In the genomic region with DNA sequence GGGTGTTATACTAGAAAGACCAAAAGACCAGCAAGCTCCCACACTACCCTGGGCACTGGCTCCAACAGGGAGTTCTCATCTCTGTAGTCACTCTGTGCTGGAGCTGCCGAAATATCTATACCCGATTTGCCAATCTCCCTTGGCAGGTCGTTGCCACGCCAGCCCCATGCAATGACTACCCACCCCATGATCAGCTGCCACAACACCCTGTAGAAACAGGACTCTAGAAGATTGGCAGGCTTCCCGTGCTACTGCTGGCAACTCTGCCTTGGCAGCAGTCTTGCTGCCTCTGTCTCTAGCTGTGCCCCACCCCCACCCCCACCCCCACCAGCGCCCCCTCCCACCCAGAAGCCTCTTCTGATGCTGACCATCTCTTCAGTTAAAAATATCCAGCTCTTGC, we compare ENCODE assay signal across 19 mouse cellular contexts.
DNase-seq lines count a peak whose midpoint lies in the region; ATAC-seq and TF ChIP-seq lines count a peak whose summit lies in the region.
"Had no signal": no experiment of that assay in that cellular context is flagged by ENCODE, and none has a peak within 500 bp of the region (broad histone marks: within the 10 kb centered on the region; RNA-seq: fewer than 3 reads in every experiment).

No protein-coding gene starts in this region.

- no peak for TF ChIP-seq POLR2A in lung, adult 2 months (IDR thresholded peaks at IDR 0.05; ENCODE audit: borderline replicate concordance, extremely low read depth, low read depth, low read length)

- H3K27me3 ChIP-seq in forebrain, embryonic 16.5 days (replicated peaks; ENCODE audit: control insufficient read depth, insufficient read depth, low read length) = no peaks in the 10 kb centered on the region
- no peaks in the 10 kb centered on the region for H3K27me3 ChIP-seq in forebrain, embryonic 12.5 days
- no peaks in the 10 kb centered on the region for H3K27me3 ChIP-seq in hindbrain, embryonic 16.5 days (replicated peaks; ENCODE audit: control insufficient read depth, insufficient read depth, low read length)
- no peaks in the 10 kb centered on the region for H3K27me3 ChIP-seq in hindbrain, embryonic 13.5 days
- H3K27me3 ChIP-seq: heart, embryonic 13.5 days; liver, embryonic 12.5 days; lung, embryonic 15.5 days; stomach, embryonic 15.5 days had no signal

- TF ChIP-seq CTCF in lung, adult 2 months (IDR thresholded peaks at IDR 0.05; ENCODE audit: insufficient read depth, low read length) = no peak

- no peaks in the 10 kb centered on the region for H3K36me3 ChIP-seq in forebrain, embryonic 16.5 days (ENCODE audit: control insufficient read depth, insufficient read depth)
- no peaks in the 10 kb centered on the region for H3K36me3 ChIP-seq in forebrain, embryonic 12.5 days (replicated peaks)
- H3K36me3 ChIP-seq in hindbrain, embryonic 16.5 days (ENCODE audit: control insufficient read depth, insufficient read depth, low read length) = no peaks in the 10 kb centered on the region
- no peaks in the 10 kb centered on the region for H3K36me3 ChIP-seq in hindbrain, embryonic 13.5 days
- H3K36me3 ChIP-seq: heart, embryonic 13.5 days; liver, embryonic 12.5 days; lung, embryonic 15.5 days; stomach, embryonic 15.5 days had no signal

- peak; percentile 38; the same call in 1 of the 2 replicates for ATAC-seq in forebrain, embryonic 16.5 days
- no peak for ATAC-seq in forebrain, embryonic 12.5 days (ENCODE audit: low FRiP score)
- ATAC-seq in hindbrain, embryonic 16.5 days = peak; percentile 65
- no peak for ATAC-seq in hindbrain, embryonic 13.5 days (ENCODE audit: low FRiP score)
- ATAC-seq: inflammation-experienced regulatory T-cells, adult 6 months; liver, embryonic 12.5 days had no signal

- no peaks in the 10 kb centered on the region for H3K9me3 ChIP-seq in forebrain, embryonic 16.5 days (ENCODE audit: control insufficient read depth, low read length)
- no peaks in the 10 kb centered on the region for H3K9me3 ChIP-seq in forebrain, embryonic 12.5 days
- no peaks in the 10 kb centered on the region for H3K9me3 ChIP-seq in hindbrain, embryonic 16.5 days (ENCODE audit: control insufficient read depth, low read length)
- H3K9me3 ChIP-seq in hindbrain, embryonic 13.5 days = no peaks in the 10 kb centered on the region
- H3K9me3 ChIP-seq: heart, embryonic 13.5 days; liver, embryonic 12.5 days; lung, embryonic 15.5 days; stomach, embryonic 15.5 days had no signal

- no peak overlapping the region for H3K27ac ChIP-seq in forebrain, embryonic 16.5 days (ENCODE audit: low read length)
- no peak overlapping the region for H3K27ac ChIP-seq in forebrain, embryonic 12.5 days
- H3K27ac ChIP-seq in hindbrain, embryonic 16.5 days (ENCODE audit: low read depth, low read length) = no peak overlapping the region
- no peak overlapping the region for H3K27ac ChIP-seq in hindbrain, embryonic 13.5 days
- H3K27ac ChIP-seq: heart, embryonic 13.5 days; liver, embryonic 12.5 days; lung, embryonic 15.5 days; macrophage; stomach, embryonic 15.5 days had no signal

- WGBS in forebrain, embryonic 16.5 days = 65% methylated on average over 6 of the region's 6 CpGs
- WGBS in forebrain, embryonic 12.5 days = 82% methylated on average over 6 of the region's 6 CpGs
- WGBS in hindbrain, embryonic 16.5 days = 69% methylated on average over 6 of the region's 6 CpGs
- WGBS in hindbrain, embryonic 13.5 days = 72% methylated on average over 6 of the region's 6 CpGs
- 77% methylated on average over 6 of the region's 6 CpGs for WGBS in lung, adult 2 months

- peak; percentile 21 to 26 for DNase-seq in right cerebral cortex, postnatal 10 days (ENCODE audit: low spot score in 2 of 2)
- no peak for DNase-seq in right cerebral cortex, postnatal 36 days (ENCODE audit: low spot score in 2 of 2)
- DNase-seq in lung, adult 2 months = no peak
- DNase-seq in adrenal gland, postnatal 4 days (ENCODE audit: low spot score in 2 of 2) = no peak
- DNase-seq: adrenal gland, postnatal 14 days; B cell, adult 2 months; kidney, adult 8-10 months; kidney, postnatal 25 days had no signal

- no peak overlapping the region for H3K9ac ChIP-seq in forebrain, embryonic 16.5 days (replicated peaks; ENCODE audit: low read depth, low read length)
- H3K9ac ChIP-seq in forebrain, embryonic 12.5 days = no peak overlapping the region
- no peak overlapping the region for H3K9ac ChIP-seq in hindbrain, embryonic 16.5 days (ENCODE audit: low read depth, low read length)
- no peak overlapping the region for H3K9ac ChIP-seq in hindbrain, embryonic 13.5 days
- H3K9ac ChIP-seq: heart, embryonic 13.5 days; liver, embryonic 12.5 days; lung, embryonic 15.5 days; stomach, embryonic 15.5 days had no signal

- H3K4me1 ChIP-seq in forebrain, embryonic 16.5 days (replicated peaks; ENCODE audit: control insufficient read depth, insufficient read depth, low read length) = no peaks in the 10 kb centered on the region
- no peaks in the 10 kb centered on the region for H3K4me1 ChIP-seq in forebrain, embryonic 12.5 days
- no peaks in the 10 kb centered on the region for H3K4me1 ChIP-seq in hindbrain, embryonic 16.5 days (ENCODE audit: control insufficient read depth, insufficient read depth, low read depth, low read length)
- no peaks in the 10 kb centered on the region for H3K4me1 ChIP-seq in hindbrain, embryonic 13.5 days (replicated peaks)
- no peaks in the 10 kb centered on the region for H3K4me1 ChIP-seq in lung, adult 2 months (ENCODE audit: control insufficient read depth, insufficient read depth, low read length)
- H3K4me1 ChIP-seq: heart, embryonic 13.5 days; liver, embryonic 12.5 days; lung, embryonic 15.5 days; stomach, embryonic 15.5 days had no signal

- no peak overlapping the region for H3K4me3 ChIP-seq in forebrain, embryonic 16.5 days (replicated peaks; ENCODE audit: low read length)
- H3K4me3 ChIP-seq in forebrain, embryonic 12.5 days (replicated peaks) = no peak overlapping the region
- no peak overlapping the region for H3K4me3 ChIP-seq in hindbrain, embryonic 16.5 days (ENCODE audit: low read length)
- H3K4me3 ChIP-seq in hindbrain, embryonic 13.5 days = no peak overlapping the region
- H3K4me3 ChIP-seq in lung, adult 2 months (replicated peaks; ENCODE audit: extremely low read depth, low read depth, low read length) = no peak overlapping the region
- H3K4me3 ChIP-seq: heart, embryonic 13.5 days; liver, embryonic 12.5 days; lung, embryonic 15.5 days; stomach, embryonic 15.5 days had no signal

- H3K4me2 ChIP-seq in forebrain, embryonic 16.5 days (ENCODE audit: low read length) = no peak overlapping the region
- no peak overlapping the region for H3K4me2 ChIP-seq in forebrain, embryonic 12.5 days
- no peak overlapping the region for H3K4me2 ChIP-seq in hindbrain, embryonic 16.5 days (ENCODE audit: low read length)
- no peak overlapping the region for H3K4me2 ChIP-seq in hindbrain, embryonic 13.5 days
- H3K4me2 ChIP-seq: heart, embryonic 13.5 days; liver, embryonic 12.5 days; lung, embryonic 15.5 days; midbrain, embryonic 11.5 days; stomach, embryonic 15.5 days had no signal

Comparison
In these comparisons a context has a peak if more than half of its experiments do, and no peak if none do; other contexts are left out.
1. ATAC-seq: peak in forebrain, embryonic 16.5 days (single experiment) and hindbrain, embryonic 16.5 days (single experiment); none in forebrain, embryonic 12.5 days (single experiment) and hindbrain, embryonic 13.5 days (single experiment).
2. DNase-seq: peak in right cerebral cortex, postnatal 10 days (2 of 2); none in right cerebral cortex, postnatal 36 days (0 of 2), lung, adult 2 months (single experiment) and adrenal gland, postnatal 4 days (0 of 2).